Mouse (Mus musculus): Measurements from ENCODE around the gene Tax1bp3.

- no peak for TF ChIP-seq POLR2A (IDR thresholded peaks at IDR 0.05; ENCODE audit: insufficient read length, low read depth)
- TF ChIP-seq MYOD1 (IDR thresholded peaks at IDR 0.05; ENCODE audit: control insufficient read depth in 1 of 3, insufficient read length in 2 of 3, low read depth in 2 of 3) = no peak
- no peak for TF ChIP-seq MAX (IDR thresholded peaks at IDR 0.05; ENCODE audit: low read depth)
- TF ChIP-seq TCF3 (IDR thresholded peaks at IDR 0.05; ENCODE audit: insufficient read length, low read depth) = no peak
These were observed 46.0 kb downstream of the Tax1bp3 start for GRCm38 (mm10) chr11:73222846-73223245.

All from myocyte (in vitro differentiated cells).